Mouse (Mus musculus): ENCODE data around the gene Tyw1. TPM values are rescaled to one million over a fixed set of nuclear protein-coding genes. Genes with fewer than 3 reads are reported as not detected.

The Tyw1 gene
- polyA plus RNA-seq, 1 experiment = 0.36 TPM

- TF ChIP-seq GATA1 (IDR thresholded peaks at IDR 0.05; ENCODE audit: low read length) (no peak), TAL1 (IDR thresholded peaks at IDR 0.05; ENCODE audit: low read length) (no peak)
- H3K36me3 ChIP-seq (ENCODE audit: control insufficient read depth) = peaks cover 34% of the 10 kb centered on the region
- H3K27me3 ChIP-seq (ENCODE audit: control insufficient read depth) = no peaks in the 10 kb centered on the region
- H3K4me3 ChIP-seq (replicated peaks) = peak overlapping the region; percentile 92
- no peaks in the 10 kb centered on the region for H3K9me3 ChIP-seq (ENCODE audit: control insufficient read depth, low read length)
- H3K4me1 ChIP-seq (ENCODE audit: control insufficient read depth) = peaks cover 43% of the 10 kb centered on the region
Observed at GRCm38 (mm10) chr5:130256678-130257271, 1.4 kb downstream of the Tyw1 start.

- Histone ChIP-seq H3K36me3 (ENCODE audit: control insufficient read depth) (peaks cover 34% of the 10 kb centered on the region), H3K27me3 (ENCODE audit: control insufficient read depth) (no peaks in the 10 kb centered on the region), H3K4me1 (ENCODE audit: control insufficient read depth) (peaks cover 40% of the 10 kb centered on the region), H3K9me3 (ENCODE audit: control insufficient read depth, low read length) (no peaks in the 10 kb centered on the region), H3K4me3 (replicated peaks) (peak overlapping the region; percentile 92)
- TF ChIP-seq TAL1 (IDR thresholded peaks at IDR 0.05; ENCODE audit: low read length) = no peak
- TF ChIP-seq GATA1 (IDR thresholded peaks at IDR 0.05; ENCODE audit: low read length) = no peak
Observed at GRCm38 (mm10) chr5:130257303-130257702, 1.9 kb downstream of the Tyw1 start.

GRCm38 (mm10) chr5:130263454-130263853, 8.0 kb downstream of the Tyw1 start:
- peaks cover 72% of the 10 kb centered on the region for H3K36me3 ChIP-seq (ENCODE audit: control insufficient read depth)
- H3K9me3 ChIP-seq (ENCODE audit: control insufficient read depth, low read length) = no peaks in the 10 kb centered on the region
- no peak overlapping the region for H3K4me3 ChIP-seq (replicated peaks)
- peaks cover 32% of the 10 kb centered on the region for H3K4me1 ChIP-seq (ENCODE audit: control insufficient read depth)
- H3K27me3 ChIP-seq (ENCODE audit: control insufficient read depth) = no peaks in the 10 kb centered on the region
- TF ChIP-seq GATA1 (IDR thresholded peaks at IDR 0.05; ENCODE audit: low read length) = no peak
- no peak for TF ChIP-seq TAL1 (IDR thresholded peaks at IDR 0.05; ENCODE audit: low read length)

GRCm38 (mm10) chr5:130264433-130265005, 9.1 kb downstream of the Tyw1 start:
- H3K36me3 ChIP-seq (ENCODE audit: control insufficient read depth) = peaks cover 80% of the 10 kb centered on the region

GRCm38 (mm10) chr5:130266651-130267050, 11.2 kb downstream of the Tyw1 start:
- Histone ChIP-seq H3K9me3 (ENCODE audit: control insufficient read depth, low read length) (no peaks in the 10 kb centered on the region), H3K36me3 (ENCODE audit: control insufficient read depth) (peaks cover 89% of the 10 kb centered on the region), H3K4me3 (replicated peaks) (no peak overlapping the region), H3K27me3 (ENCODE audit: control insufficient read depth) (no peaks in the 10 kb centered on the region), H3K4me1 (ENCODE audit: control insufficient read depth) (peaks cover 27% of the 10 kb centered on the region)
- TF ChIP-seq GATA1 (IDR thresholded peaks at IDR 0.05; ENCODE audit: low read length) (no peak), TAL1 (IDR thresholded peaks at IDR 0.05; ENCODE audit: low read length) (no peak)

More at GRCm38 (mm10) chr5:130264433-130265005, 9.1 kb downstream of the Tyw1 start:
- no peaks in the 10 kb centered on the region for H3K27me3 ChIP-seq (ENCODE audit: control insufficient read depth)
- no peak for TF ChIP-seq GATA1 (IDR thresholded peaks at IDR 0.05; ENCODE audit: low read length)
- TF ChIP-seq TAL1 (IDR thresholded peaks at IDR 0.05; ENCODE audit: low read length) = no peak
- H3K4me3 ChIP-seq (replicated peaks) = no peak overlapping the region
- peaks cover 27% of the 10 kb centered on the region for H3K4me1 ChIP-seq (ENCODE audit: control insufficient read depth)
- no peaks in the 10 kb centered on the region for H3K9me3 ChIP-seq (ENCODE audit: control insufficient read depth, low read length)

- Histone ChIP-seq H3K4me1 (ENCODE audit: control insufficient read depth) (peaks cover 27% of the 10 kb centered on the region), H3K4me3 (replicated peaks) (no peak overlapping the region), H3K36me3 (ENCODE audit: control insufficient read depth) (peaks cover 91% of the 10 kb centered on the region), H3K27me3 (ENCODE audit: control insufficient read depth) (no peaks in the 10 kb centered on the region), H3K9me3 (ENCODE audit: control insufficient read depth, low read length) (no peaks in the 10 kb centered on the region)
- TF ChIP-seq GATA1 (IDR thresholded peaks at IDR 0.05; ENCODE audit: low read length) (no peak), TAL1 (IDR thresholded peaks at IDR 0.05; ENCODE audit: low read length) (no peak)
Observed at GRCm38 (mm10) chr5:130267316-130267715, 11.9 kb downstream of the Tyw1 start.

GRCm38 (mm10) chr5:130268976-130269375, 13.6 kb downstream of the Tyw1 start:
- TF ChIP-seq GATA1 (IDR thresholded peaks at IDR 0.05; ENCODE audit: low read length) = no peak
- TF ChIP-seq TAL1 (IDR thresholded peaks at IDR 0.05; ENCODE audit: low read length) = no peak
- no peaks in the 10 kb centered on the region for H3K27me3 ChIP-seq (ENCODE audit: control insufficient read depth)

GRCm38 (mm10) chr5:130272344-130272743, 16.9 kb downstream of the Tyw1 start:
- Histone ChIP-seq H3K4me1 (ENCODE audit: control insufficient read depth) (no peaks in the 10 kb centered on the region), H3K4me3 (replicated peaks) (no peak overlapping the region), H3K9me3 (ENCODE audit: control insufficient read depth, low read length) (no peaks in the 10 kb centered on the region), H3K27me3 (ENCODE audit: control insufficient read depth) (no peaks in the 10 kb centered on the region), H3K36me3 (ENCODE audit: control insufficient read depth) (peaks cover 88% of the 10 kb centered on the region)
- TF ChIP-seq TAL1 (IDR thresholded peaks at IDR 0.05; ENCODE audit: low read length) (no peak), GATA1 (IDR thresholded peaks at IDR 0.05; ENCODE audit: low read length) (no peak)

More at GRCm38 (mm10) chr5:130268976-130269375, 13.6 kb downstream of the Tyw1 start:
- Histone ChIP-seq H3K4me1 (ENCODE audit: control insufficient read depth) (peaks cover 25% of the 10 kb centered on the region), H3K9me3 (ENCODE audit: control insufficient read depth, low read length) (no peaks in the 10 kb centered on the region), H3K4me3 (replicated peaks) (no peak overlapping the region), H3K36me3 (ENCODE audit: control insufficient read depth) (peaks cover 90% of the 10 kb centered on the region)

- Histone ChIP-seq H3K27me3 (ENCODE audit: control insufficient read depth) (no peaks in the 10 kb centered on the region), H3K4me1 (ENCODE audit: control insufficient read depth) (no peaks in the 10 kb centered on the region), H3K36me3 (ENCODE audit: control insufficient read depth) (peaks cover 88% of the 10 kb centered on the region), H3K4me3 (replicated peaks) (no peak overlapping the region), H3K9me3 (ENCODE audit: control insufficient read depth, low read length) (no peaks in the 10 kb centered on the region)
- TF ChIP-seq GATA1 (IDR thresholded peaks at IDR 0.05; ENCODE audit: low read length) (no peak), TAL1 (IDR thresholded peaks at IDR 0.05; ENCODE audit: low read length) (no peak)
Observed at GRCm38 (mm10) chr5:130273046-130273445, 17.6 kb downstream of the Tyw1 start.

All from erythroblast, embryonic 14.5 days (primary cell).